Mouse (Mus musculus): Measurements from ENCODE around the gene Wdr89.
"Not testable (repeated sequence)": the region's sequence is repeated elsewhere in the genome, so short reads cannot be mapped to it uniquely, and the experiment has no call there.

GRCm38 (mm10) chr12:75695845-75696244 lies 26.5 kb upstream of the Wdr89 start:
- not testable (repeated sequence) for TF ChIP-seq POLR2A (IDR thresholded peaks at IDR 0.05; ENCODE audit: insufficient read length, low read depth); MYOG (IDR thresholded peaks at IDR 0.05; ENCODE audit: control insufficient read depth in 1 of 3, insufficient read depth in 1 of 3, insufficient read length in 2 of 3, low read depth in 2 of 3); POLR2AphosphoS2 (IDR thresholded peaks at IDR 0.05; ENCODE audit: insufficient read length, low read depth); TCF12 (IDR thresholded peaks at IDR 0.05; ENCODE audit: insufficient read depth, poor library complexity, severe bottlenecking); USF1 (IDR thresholded peaks at IDR 0.05; ENCODE audit: low read depth); E2F4 (IDR thresholded peaks at IDR 0.05; ENCODE audit: insufficient read depth); CEBPB (IDR thresholded peaks at IDR 0.05; ENCODE audit: insufficient read depth, poor library complexity, severe bottlenecking); MYOD1 (IDR thresholded peaks at IDR 0.05; ENCODE audit: control insufficient read depth in 1 of 3, insufficient read length in 2 of 3, low read depth in 2 of 3); MAX (IDR thresholded peaks at IDR 0.05; ENCODE audit: low read depth); TCF3 (IDR thresholded peaks at IDR 0.05; ENCODE audit: insufficient read length, low read depth); REST (IDR thresholded peaks at IDR 0.05; ENCODE audit: insufficient read depth, insufficient read length); SRF (IDR thresholded peaks at IDR 0.05; ENCODE audit: control insufficient read depth, insufficient read length, low read depth)

All from myocyte (in vitro differentiated cells).